In the genomic region with DNA sequence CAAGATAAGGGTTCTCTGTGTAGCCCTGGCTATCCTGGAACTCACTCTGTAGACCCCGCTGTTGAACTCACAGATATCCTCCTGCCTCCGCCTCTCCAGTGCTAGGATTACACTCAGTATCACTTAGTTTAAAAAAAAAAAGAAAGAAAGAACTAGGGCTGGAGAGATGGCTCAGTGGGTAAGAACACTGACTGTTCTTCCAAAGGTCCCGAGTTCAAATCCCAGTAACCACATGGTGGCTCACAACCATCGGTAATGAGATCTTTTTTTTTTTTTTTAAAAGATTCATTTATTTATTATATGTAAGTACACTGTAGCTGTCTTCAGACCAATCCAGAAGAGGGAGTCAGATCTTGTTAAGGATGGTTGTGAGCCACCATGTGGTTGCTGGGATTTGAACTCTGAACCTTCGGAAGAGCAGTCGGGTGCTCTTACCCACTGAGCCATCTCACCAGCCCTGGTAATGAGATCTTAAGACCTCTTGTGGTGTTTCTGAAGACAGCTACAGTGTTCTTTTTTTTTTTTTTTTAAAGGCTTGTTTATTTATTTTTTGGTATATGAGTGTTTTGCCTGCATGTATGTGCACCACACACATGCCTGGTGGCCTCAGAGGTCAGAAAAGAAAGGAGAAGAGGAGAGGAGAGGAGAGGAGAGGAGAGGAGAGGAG, we compare ENCODE assay signal across 30 mouse cellular contexts. TPM values are rescaled to one million over a fixed set of nuclear protein-coding genes. Genes with fewer than 3 reads are reported as not detected.
"Had no signal": no experiment of that assay in that cellular context is flagged by ENCODE, and none has a peak within 500 bp of the region (broad histone marks: within the 10 kb centered on the region; RNA-seq: fewer than 3 reads in every experiment).

No protein-coding gene starts in this region.

RNA-seq across cellular contexts. Expression of a gene that starts 2.8 kb away (rescaled TPM):
- total RNA-seq: common myeloid progenitor, adult 5-6 weeks; forebrain, postnatal 0 days; gastrocnemius, adult 18-20 months; gastrocnemius, adult 2 months; gastrocnemius, adult 8-10 months; gastrocnemius, postnatal 10 days; gastrocnemius, postnatal 14 days; gastrocnemius, postnatal 25 days; gastrocnemius, postnatal 36 days; gastrocnemius, postnatal 4 days; granulocyte monocyte progenitor cell, adult 5-6 weeks; heart, adult 18-20 months; heart, adult 2 months; heart, adult 8-10 months had no signal
- polyA plus RNA-seq: cortical plate, adult 2 months; embryonic facial prominence, embryonic 10.5 days; embryonic facial prominence, embryonic 11.5 days; embryonic facial prominence, embryonic 12.5 days; erythroblast, embryonic 14.5 days; forebrain, embryonic 10.5 days; forebrain, embryonic 11.5 days; forebrain, embryonic 12.5 days; forebrain, embryonic 13.5 days; forebrain, embryonic 14.5 days; forebrain, embryonic 15.5 days; forebrain, embryonic 16.5 days; forebrain, postnatal 0 days; frontal cortex, adult 2 months; heart, adult 2 months had no signal

RNA-seq across cellular contexts. Expression of a gene that starts 20.5 kb away (rescaled TPM):
- total RNA-seq: common myeloid progenitor, adult 5-6 weeks; forebrain, postnatal 0 days; gastrocnemius, adult 2 months; gastrocnemius, adult 8-10 months; gastrocnemius, postnatal 14 days; gastrocnemius, postnatal 25 days; gastrocnemius, postnatal 36 days; gastrocnemius, postnatal 4 days; granulocyte monocyte progenitor cell, adult 5-6 weeks; heart, adult 2 months; heart, adult 8-10 months had no signal
- polyA plus RNA-seq: cortical plate, adult 2 months; embryonic facial prominence, embryonic 10.5 days; embryonic facial prominence, embryonic 11.5 days; embryonic facial prominence, embryonic 12.5 days; erythroblast, embryonic 14.5 days; forebrain, embryonic 10.5 days; forebrain, embryonic 11.5 days; forebrain, embryonic 12.5 days; forebrain, embryonic 13.5 days; forebrain, embryonic 14.5 days; forebrain, embryonic 15.5 days; forebrain, embryonic 16.5 days; forebrain, postnatal 0 days; frontal cortex, adult 2 months; heart, adult 2 months had no signal

RNA-seq across cellular contexts. Expression of a gene that starts 21.3 kb away (rescaled TPM):
- total RNA-seq: forebrain, postnatal 0 days; gastrocnemius, adult 18-20 months; gastrocnemius, adult 2 months; gastrocnemius, adult 8-10 months; gastrocnemius, postnatal 10 days; gastrocnemius, postnatal 14 days; gastrocnemius, postnatal 25 days; gastrocnemius, postnatal 36 days; gastrocnemius, postnatal 4 days had no signal
- polyA plus RNA-seq: embryonic facial prominence, embryonic 10.5 days; embryonic facial prominence, embryonic 11.5 days; erythroblast, embryonic 14.5 days; forebrain, embryonic 10.5 days; forebrain, embryonic 11.5 days; forebrain, embryonic 12.5 days; forebrain, embryonic 13.5 days; forebrain, embryonic 14.5 days; forebrain, embryonic 15.5 days; forebrain, embryonic 16.5 days; forebrain, postnatal 0 days had no signal

RNA-seq across cellular contexts. Expression of a gene that starts 57.9 kb away (rescaled TPM):
- total RNA-seq: common myeloid progenitor, adult 5-6 weeks; forebrain, postnatal 0 days; gastrocnemius, adult 18-20 months; gastrocnemius, adult 2 months; gastrocnemius, adult 8-10 months; gastrocnemius, postnatal 10 days; gastrocnemius, postnatal 14 days; gastrocnemius, postnatal 25 days; gastrocnemius, postnatal 36 days; gastrocnemius, postnatal 4 days; granulocyte monocyte progenitor cell, adult 5-6 weeks; heart, adult 18-20 months; heart, adult 2 months; heart, adult 8-10 months had no signal
- polyA plus RNA-seq: cortical plate, adult 2 months; embryonic facial prominence, embryonic 10.5 days; embryonic facial prominence, embryonic 11.5 days; embryonic facial prominence, embryonic 13.5 days; embryonic facial prominence, embryonic 14.5 days; embryonic facial prominence, embryonic 15.5 days; erythroblast, embryonic 14.5 days; forebrain, embryonic 11.5 days; forebrain, embryonic 12.5 days; forebrain, embryonic 13.5 days; forebrain, embryonic 14.5 days; forebrain, embryonic 15.5 days; forebrain, embryonic 16.5 days; forebrain, postnatal 0 days; frontal cortex, adult 2 months; heart, adult 2 months had no signal
